Mouse (Mus musculus): ENCODE measurements at regions not wholly inside any gene's neighbourhood (a gene's known extent, or its start where the extent isn't known, plus 50 kb on each side); places are given as distances from the start of the nearest gene placed in this dataset.

DNA sequence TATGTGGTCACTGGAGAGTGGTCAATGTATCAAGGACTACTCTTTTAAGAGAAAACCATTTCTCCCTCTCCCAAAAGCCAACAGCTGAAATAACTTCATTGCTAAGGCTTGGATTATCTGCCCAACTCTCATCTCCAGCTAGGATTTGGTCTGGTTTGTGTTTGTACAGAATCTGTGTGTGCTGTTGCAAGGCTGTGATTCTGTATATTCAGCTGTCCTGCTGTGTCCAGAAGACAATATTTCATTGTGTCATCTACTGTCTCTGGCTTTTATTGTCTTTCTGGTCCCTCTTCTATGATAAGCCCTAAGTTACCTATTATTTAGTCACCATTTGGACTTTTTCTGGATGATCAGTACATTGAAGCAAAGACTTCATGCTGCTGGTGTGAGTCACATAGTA lies 110.9 kb downstream of the Cenpc1 start:
- Histone ChIP-seq H3K4me3 (no peak overlapping the region), H3K27ac (no peak overlapping the region), H3K9me3 (no peaks in the 10 kb centered on the region), H3K9ac (no peak overlapping the region), H3K4me1 (no peaks in the 10 kb centered on the region), H3K4me2 (replicated peaks) (no peak overlapping the region), H3K27me3 (replicated peaks) (no peaks in the 10 kb centered on the region), H3K36me3 (no peaks in the 10 kb centered on the region)
- ATAC-seq (ENCODE audit: low FRiP score, low read depth), result no peak

DNA sequence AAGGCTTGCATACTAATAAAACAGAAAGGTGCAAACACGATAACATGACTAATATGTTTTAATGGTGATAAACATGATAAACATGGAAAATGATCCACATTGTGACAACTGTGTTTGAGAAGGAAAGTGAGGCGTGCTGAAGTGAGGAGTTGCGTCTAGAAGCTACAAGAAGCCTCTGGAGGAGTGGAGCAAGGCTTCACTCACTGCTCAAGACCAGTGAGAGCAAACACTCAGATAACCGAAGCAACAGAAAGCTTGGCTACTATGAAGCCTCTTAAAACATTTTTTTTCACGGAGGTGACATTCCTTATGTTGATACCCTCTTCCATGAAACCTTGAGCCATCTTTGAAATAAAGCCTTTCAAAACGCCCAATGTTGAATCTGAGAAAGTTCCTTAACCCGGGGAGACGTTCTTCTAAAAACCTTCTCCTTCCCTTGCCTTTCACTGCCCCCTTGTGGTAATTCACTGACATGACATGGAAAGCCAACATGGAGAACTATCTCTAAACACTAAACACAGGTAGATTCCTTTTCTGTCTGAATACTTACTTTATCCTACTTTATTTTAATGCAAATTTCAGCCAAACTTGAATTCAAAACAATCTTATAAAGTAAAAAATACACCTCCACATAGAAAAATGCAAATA lies 128.6 kb downstream of the Cenpc1 start:
- Histone ChIP-seq H3K9ac (no peak overlapping the region), H3K4me3 (no peak overlapping the region), H3K27me3 (replicated peaks) (no peaks in the 10 kb centered on the region), H3K4me1 (no peaks in the 10 kb centered on the region), H3K36me3 (no peaks in the 10 kb centered on the region), H3K4me2 (replicated peaks) (no peak overlapping the region), H3K9me3 (no peaks in the 10 kb centered on the region), H3K27ac (no peak overlapping the region)
- no peak for ATAC-seq (ENCODE audit: low FRiP score, low read depth)
- 39% methylated on average over 8 of the region's 8 CpGs for WGBS

DNA sequence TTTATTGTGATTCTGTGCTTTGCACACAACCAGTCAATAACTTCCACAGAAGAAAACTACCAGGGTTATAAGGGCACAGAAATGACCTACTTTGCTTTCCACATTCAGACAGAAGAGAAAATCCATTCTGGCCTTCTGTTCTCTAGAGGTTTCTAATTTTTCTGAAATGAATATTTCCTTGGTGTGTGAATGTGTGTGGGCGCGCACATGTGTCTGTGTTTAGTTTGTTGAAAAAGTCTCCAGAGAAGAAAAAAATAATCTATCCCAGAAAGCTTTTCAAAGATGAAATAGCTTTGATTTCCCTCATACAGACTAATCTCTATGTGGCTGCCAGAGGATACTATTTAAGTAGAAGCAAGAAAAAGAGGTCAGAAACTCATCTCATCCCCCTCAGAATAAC lies 147.1 kb downstream of the Cenpc1 start:
- Histone ChIP-seq H3K4me1 (no peaks in the 10 kb centered on the region), H3K27ac (no peak overlapping the region), H3K4me3 (no peak overlapping the region), H3K4me2 (replicated peaks) (no peak overlapping the region), H3K9ac (no peak overlapping the region), H3K27me3 (replicated peaks) (no peaks in the 10 kb centered on the region), H3K36me3 (no peaks in the 10 kb centered on the region), H3K9me3 (no peaks in the 10 kb centered on the region)
- 91% methylated on average over 2 of the region's 2 CpGs for WGBS
- no peak for ATAC-seq (ENCODE audit: low FRiP score, low read depth)

DNA sequence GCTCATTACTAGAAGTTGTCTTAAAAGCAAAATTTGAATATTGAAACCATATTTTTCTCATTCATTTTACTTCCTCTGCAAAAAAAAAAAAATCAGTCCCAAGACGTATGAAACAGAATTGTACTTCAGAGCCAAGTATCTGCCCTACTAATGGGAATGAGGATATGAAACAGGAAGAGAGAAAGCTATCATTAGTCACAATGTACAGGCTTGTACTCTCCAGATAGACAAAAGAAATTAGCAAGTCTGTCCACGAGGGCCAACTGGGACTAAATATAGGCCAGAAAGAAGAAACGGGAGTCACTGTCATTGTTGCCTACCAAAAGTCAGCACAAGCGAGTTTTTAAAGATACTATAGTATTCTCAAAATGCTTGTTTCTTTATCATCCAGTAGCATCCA lies 150.4 kb downstream of the Cenpc1 start:
- H3K4me2 ChIP-seq (replicated peaks), result no peak overlapping the region
- no peaks in the 10 kb centered on the region for H3K9me3 ChIP-seq
- no peaks in the 10 kb centered on the region for H3K27me3 ChIP-seq (replicated peaks)
- H3K4me3 ChIP-seq, result no peak overlapping the region
- 79% methylated on average over 4 of the region's 4 CpGs for WGBS
- no peak for ATAC-seq (ENCODE audit: low FRiP score, low read depth)
- H3K4me1 ChIP-seq, result no peaks in the 10 kb centered on the region
- H3K27ac ChIP-seq, result no peak overlapping the region
- H3K36me3 ChIP-seq, result no peaks in the 10 kb centered on the region
- no peak overlapping the region for H3K9ac ChIP-seq

DNA sequence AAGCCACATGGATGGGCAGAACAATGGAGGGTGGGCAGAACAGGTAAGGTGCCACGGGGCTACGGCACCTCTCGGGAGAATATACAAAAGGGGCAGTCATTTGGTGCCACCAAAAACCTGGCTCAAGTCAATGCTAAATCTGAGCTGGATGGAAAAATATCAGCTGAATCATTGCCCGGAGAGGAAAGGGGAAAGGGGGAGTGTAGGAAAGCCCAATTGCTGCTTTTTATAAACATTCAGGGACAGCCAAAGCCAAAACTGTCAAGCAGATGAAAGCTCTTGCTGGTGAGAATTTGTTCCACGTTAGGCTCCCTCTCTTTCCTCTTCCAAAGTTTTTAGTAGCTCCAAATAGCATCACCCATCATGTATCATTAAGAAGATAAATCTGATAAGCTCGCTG lies 168.9 kb downstream of the Cenpc1 start:
- WGBS, result 80% methylated on average over 6 of the region's 6 CpGs

DNA sequence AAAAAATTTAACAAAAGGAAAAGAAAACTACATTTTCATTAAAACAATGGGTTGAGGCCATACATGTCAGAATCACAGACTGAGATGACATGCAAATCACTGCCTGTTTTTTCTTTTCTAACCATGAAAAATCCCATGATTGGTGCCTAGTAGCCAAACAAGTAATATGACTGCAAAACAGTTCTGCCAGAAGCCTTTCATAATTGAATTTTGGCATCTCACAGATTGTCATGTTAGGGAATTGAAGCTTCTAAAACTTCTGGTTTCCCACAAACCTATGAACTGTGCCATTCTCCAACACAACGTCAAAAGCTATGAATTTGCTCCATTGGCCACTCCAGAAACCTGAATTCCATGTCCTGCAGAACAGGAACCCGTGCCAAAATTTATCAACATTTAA lies 169.6 kb downstream of the Cenpc1 start:
- Histone ChIP-seq H3K4me2 (replicated peaks) (no peak overlapping the region), H3K27me3 (replicated peaks) (no peaks in the 10 kb centered on the region), H3K9ac (no peak overlapping the region), H3K27ac (no peak overlapping the region), H3K4me1 (no peaks in the 10 kb centered on the region), H3K36me3 (no peaks in the 10 kb centered on the region), H3K4me3 (no peak overlapping the region), H3K9me3 (no peaks in the 10 kb centered on the region)
- no peak for ATAC-seq (ENCODE audit: low FRiP score, low read depth)
- 89% methylated on average over 2 of the region's 2 CpGs for WGBS

More for the DNA sequence above, 168.9 kb downstream of the Cenpc1 start:
- Histone ChIP-seq H3K4me3 (no peak overlapping the region), H3K4me2 (replicated peaks) (no peak overlapping the region), H3K4me1 (no peaks in the 10 kb centered on the region), H3K9ac (no peak overlapping the region), H3K27ac (no peak overlapping the region), H3K27me3 (replicated peaks) (no peaks in the 10 kb centered on the region), H3K36me3 (no peaks in the 10 kb centered on the region), H3K9me3 (no peaks in the 10 kb centered on the region)
- no peak for ATAC-seq (ENCODE audit: low FRiP score, low read depth)

DNA sequence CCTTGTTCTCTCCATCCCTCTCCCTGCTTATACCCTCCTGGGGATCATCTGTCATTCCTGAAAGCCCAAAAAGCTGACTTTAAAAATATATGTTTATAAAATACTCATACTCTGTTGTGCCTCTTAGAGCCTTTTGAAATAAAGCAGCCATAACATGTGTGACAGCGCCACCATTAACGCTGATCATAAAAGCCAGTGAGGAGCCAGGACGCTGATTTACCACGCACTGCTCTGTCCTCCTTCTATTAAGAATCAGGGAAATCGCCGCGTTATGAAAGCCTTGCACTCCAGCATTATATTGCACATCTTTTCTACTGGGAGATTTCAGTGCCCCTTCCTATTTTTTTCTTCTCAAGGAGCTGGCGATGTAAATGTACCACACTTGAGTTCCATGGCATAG lies 195.1 kb downstream of the Cenpc1 start:
- Histone ChIP-seq H3K36me3 (no peaks in the 10 kb centered on the region), H3K9me3 (no peaks in the 10 kb centered on the region), H3K4me3 (no peak overlapping the region), H3K27ac (no peak overlapping the region), H3K27me3 (replicated peaks) (no peaks in the 10 kb centered on the region), H3K9ac (no peak overlapping the region), H3K4me2 (replicated peaks) (no peak overlapping the region), H3K4me1 (no peaks in the 10 kb centered on the region)
- no peak for ATAC-seq (ENCODE audit: low FRiP score, low read depth)
- WGBS, result 66% methylated on average over 8 of the region's 8 CpGs

DNA sequence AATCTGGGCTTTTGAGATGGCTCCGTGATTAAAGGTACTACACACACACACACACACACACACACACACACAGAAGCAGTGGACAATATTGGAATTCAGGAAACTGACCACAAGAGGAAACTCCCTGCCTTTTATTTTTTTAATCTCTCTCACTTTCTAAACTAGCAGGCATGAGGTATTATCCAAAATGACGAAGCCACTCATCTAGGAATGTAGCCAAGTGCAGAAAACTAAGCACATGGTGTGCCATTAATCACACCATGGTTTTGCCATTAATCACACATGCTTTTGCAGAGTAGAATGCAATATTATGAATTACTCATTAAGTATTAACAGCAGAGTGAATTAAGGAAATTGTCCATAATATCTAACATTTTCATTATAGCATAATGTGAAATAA lies 232.8 kb downstream of the Cenpc1 start:
- H3K27ac ChIP-seq, result no peak overlapping the region
- H3K9me3 ChIP-seq, result no peaks in the 10 kb centered on the region
- H3K4me2 ChIP-seq (replicated peaks), result no peak overlapping the region
- H3K36me3 ChIP-seq, result no peaks in the 10 kb centered on the region
- no peak overlapping the region for H3K4me3 ChIP-seq
- no peaks in the 10 kb centered on the region for H3K4me1 ChIP-seq
- ATAC-seq (ENCODE audit: low FRiP score, low read depth), result no peak
- H3K9ac ChIP-seq, result no peak overlapping the region
- no peaks in the 10 kb centered on the region for H3K27me3 ChIP-seq (replicated peaks)
- WGBS, result 89% methylated on average over 2 of the region's 2 CpGs

DNA sequence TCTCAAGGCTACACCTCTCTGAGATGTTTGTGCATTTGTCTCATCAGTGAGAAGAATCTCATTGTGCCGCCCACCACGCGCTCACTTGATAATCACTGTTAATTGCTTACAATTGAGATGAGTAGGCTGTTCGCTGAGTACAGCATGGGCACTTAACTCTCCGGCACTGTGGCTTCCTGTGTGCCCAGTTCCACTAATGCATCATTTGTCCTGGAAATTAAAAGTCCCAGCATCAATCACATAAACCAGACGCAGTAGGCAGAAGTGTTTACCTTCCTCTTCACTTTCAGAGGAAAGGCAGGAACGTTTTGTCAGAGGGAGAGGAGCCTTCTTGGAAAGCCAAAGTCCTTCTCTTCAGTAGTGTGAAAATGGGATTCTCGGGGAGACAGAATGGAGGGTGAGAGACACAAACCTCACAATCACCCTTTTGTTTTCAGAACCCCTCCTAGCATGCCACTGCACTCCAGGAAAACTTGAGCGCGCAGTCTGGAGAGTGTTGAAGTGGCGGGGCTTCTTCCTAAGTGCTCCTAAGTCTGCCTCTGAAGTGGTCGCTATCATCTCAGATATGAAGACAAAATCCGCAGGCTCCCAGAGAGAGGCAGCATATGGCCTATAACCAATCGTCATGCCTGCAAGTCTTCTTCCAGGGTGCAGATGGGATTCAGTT lies 269.7 kb downstream of the Cenpc1 start:
- Histone ChIP-seq H3K4me3 (no peak overlapping the region), H3K27me3 (replicated peaks) (no peaks in the 10 kb centered on the region), H3K27ac (no peak overlapping the region), H3K36me3 (no peaks in the 10 kb centered on the region), H3K9ac (no peak overlapping the region), H3K4me1 (no peaks in the 10 kb centered on the region), H3K9me3 (no peaks in the 10 kb centered on the region), H3K4me2 (replicated peaks) (no peak overlapping the region)
- no peak for ATAC-seq (ENCODE audit: low FRiP score, low read depth)
- 72% methylated on average over 14 of the region's 14 CpGs for WGBS

DNA sequence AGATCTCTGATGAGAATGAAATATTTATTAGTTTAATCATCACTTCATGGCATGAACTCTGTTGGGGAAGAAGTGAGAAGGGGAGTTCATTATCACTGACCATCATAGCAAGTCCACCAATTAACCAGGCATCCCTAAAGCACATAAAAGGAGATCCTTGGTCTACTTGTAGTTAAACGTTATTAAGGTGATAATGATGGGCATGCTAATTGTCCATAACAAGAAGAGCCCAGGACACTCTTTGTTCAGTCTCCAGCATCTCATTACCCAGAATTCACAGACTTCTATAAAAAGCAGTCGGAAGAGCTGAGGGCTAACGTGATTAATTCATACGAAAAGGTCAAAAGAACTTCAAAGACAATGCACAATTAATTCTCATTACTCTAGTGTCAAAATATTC lies 272.2 kb downstream of the Cenpc1 start:
- Histone ChIP-seq H3K27ac (no peak overlapping the region), H3K9me3 (no peaks in the 10 kb centered on the region), H3K9ac (no peak overlapping the region), H3K4me1 (no peaks in the 10 kb centered on the region), H3K36me3 (no peaks in the 10 kb centered on the region), H3K4me2 (replicated peaks) (no peak overlapping the region), H3K4me3 (no peak overlapping the region), H3K27me3 (replicated peaks) (no peaks in the 10 kb centered on the region)
- 74% methylated on average over 4 of the region's 4 CpGs for WGBS
- no peak for ATAC-seq (ENCODE audit: low FRiP score, low read depth)

DNA sequence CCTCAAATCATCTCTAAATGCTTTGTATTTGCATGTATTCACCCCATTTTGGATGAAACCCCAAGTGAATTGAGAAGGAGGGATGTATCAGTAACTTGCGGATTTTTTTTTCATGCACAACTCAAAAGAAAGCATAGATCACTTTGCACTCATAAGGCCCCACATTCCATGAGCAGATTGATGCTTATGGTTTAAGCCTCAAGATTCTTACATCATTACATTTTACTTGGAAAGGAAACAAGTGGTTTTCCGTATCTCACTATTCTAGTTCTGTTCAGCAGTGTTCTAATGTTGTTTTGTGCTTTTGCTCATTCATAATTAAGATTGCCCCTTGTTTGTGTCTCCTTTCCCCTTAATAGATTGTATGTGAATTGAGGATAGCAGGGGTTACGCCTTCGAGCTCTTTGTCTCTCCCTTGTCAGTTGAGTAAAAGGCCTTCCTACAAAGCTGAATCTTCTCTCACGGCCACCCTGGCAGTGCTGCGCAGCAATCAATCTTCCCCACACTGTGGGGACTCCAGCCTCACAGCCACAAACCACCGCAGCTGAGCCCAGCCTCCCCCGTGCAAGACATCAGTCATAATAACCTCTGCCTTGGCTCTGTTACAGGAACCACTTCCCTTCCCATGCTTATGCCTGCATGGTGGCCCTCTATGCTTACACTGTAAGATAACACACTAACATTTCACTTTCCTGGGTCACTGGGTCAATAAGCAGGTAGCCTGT lies 284.5 kb downstream of the Cenpc1 start:
- 14% methylated on average over 8 of the region's 8 CpGs for WGBS
- Histone ChIP-seq H3K27ac (no peak overlapping the region), H3K4me3 (no peak overlapping the region), H3K36me3 (no peaks in the 10 kb centered on the region), H3K9ac (no peak overlapping the region), H3K27me3 (replicated peaks) (no peaks in the 10 kb centered on the region), H3K4me2 (replicated peaks) (no peak overlapping the region; the same call in 1 of the 2 replicates), H3K9me3 (no peaks in the 10 kb centered on the region), H3K4me1 (peaks cover 6% of the 10 kb centered on the region; the same call in 1 of the 2 replicates)
- ATAC-seq (ENCODE audit: low FRiP score, low read depth), result peak; percentile 93

DNA sequence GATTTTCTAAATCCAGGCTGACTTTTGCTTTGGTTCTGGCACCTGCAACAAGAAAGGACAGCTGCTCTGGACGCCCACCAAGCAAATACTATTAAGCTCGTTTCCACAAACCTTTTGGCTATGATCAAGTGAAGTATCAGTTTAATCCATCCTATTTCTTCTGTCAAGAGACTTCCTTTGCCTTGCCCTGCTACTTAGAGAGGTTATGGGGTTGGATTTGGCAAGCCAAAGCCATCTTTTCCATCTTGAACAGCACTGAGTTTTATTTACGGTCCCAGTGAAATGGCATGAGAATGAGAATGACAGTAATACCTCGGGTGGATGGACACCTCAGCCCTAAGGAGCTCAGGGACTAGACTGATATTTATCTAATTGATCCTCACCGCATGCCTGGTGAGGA lies 285.4 kb downstream of the Cenpc1 start:
- Histone ChIP-seq H3K9me3 (no peaks in the 10 kb centered on the region), H3K4me3 (no peak overlapping the region), H3K4me1 (peaks cover 6% of the 10 kb centered on the region; the same call in 1 of the 2 replicates), H3K36me3 (no peaks in the 10 kb centered on the region), H3K4me2 (replicated peaks) (no peak overlapping the region), H3K9ac (no peak overlapping the region), H3K27me3 (replicated peaks) (no peaks in the 10 kb centered on the region), H3K27ac (no peak overlapping the region)
- no peak for ATAC-seq (ENCODE audit: low FRiP score, low read depth)
- WGBS, result 61% methylated on average over 5 of the region's 5 CpGs

Data from neural tube, embryonic 12.5 days (tissue).